Mouse (Mus musculus) large intestine, adult 2 months (tissue): Measurements from ENCODE around the gene Ins2. TPM values are rescaled to one million over a fixed set of nuclear protein-coding genes. Genes with fewer than 3 reads are reported as not detected.

ENCODE experiments used
- DNase-seq: peaks from one replicate; pipeline ENCODE4 v3.0.0-alpha.2; 2012; ENCODE audit warnings: low read depth, low spot score
- WGBS: fragments of 180-500 bp; shearing (Covaris S2); methylation state at CpG from one replicate; pipeline ENCODE4 v1.1.7; 2018; 5-methylcytosine and 5-hydroxymethylcytosine counted together
- polyA plus RNA-seq: library from polyadenylated mRNA; depleted of rRNA; stranded (reverse); fragments of >200 nt; gene quantifications from 2 replicates; pipeline ENCODE4 v1.2.3, GENCODE M21; 2012; rRNA removed

Ins2 gene
- polyA plus RNA-seq = not detected in 2 replicates

DNA sequence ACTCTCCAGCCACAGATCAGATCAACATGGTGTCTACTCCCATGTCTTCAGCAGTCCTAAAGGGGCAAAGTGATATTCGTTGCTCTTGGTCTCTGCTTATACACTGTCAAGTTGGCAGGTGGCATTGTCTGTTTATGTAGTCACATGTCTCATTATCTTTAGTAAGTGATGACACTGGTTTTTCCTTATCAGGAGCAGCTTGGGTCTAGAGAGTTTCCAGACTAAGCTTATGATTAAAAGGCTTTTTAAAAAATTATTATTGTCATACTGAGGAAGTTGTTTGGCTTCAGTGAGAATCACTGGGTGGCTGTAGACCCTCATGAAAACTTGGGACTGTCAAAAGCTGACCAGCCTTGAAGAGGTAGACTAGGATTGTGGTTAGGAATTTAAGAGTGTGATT, at the start of gene Ins2:
Gene Ins2 (minus strand): TSS at position 101 of the 400 bp plus-strand sequence.
- DNase-seq = no peak
- WGBS = 73% methylated on average over 1 of the region's 1 CpGs

DNA sequence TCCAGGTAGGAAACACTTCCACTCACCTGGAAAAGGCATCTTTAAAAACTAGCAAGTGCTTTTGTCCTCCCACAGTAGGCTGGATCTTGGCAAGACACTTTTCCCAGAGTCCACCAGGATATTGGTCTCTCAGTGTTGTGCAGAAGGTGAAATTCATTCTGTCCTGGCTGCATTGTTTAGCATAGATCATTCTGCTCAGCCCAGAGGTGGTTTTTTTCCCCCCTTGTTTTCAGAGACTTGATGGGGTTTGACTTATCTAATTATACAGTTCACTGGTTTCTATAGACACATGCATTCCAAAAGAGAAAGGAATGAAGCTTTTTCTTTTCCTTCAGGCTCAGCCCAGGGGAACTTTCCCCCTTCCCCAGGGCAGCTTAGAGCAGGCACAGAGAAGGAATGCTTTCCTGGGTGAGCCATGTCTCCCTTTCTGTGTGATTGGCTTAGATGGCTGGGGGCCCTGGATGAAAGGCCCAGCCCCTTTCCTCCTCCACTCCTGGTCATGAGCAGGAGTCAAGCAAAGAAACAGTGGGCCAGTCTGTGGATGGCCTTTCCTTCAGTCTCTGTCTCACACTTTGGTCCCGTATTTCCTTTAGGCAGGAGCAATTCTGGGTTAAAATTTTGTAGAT, 49.6 kb upstream of the Ins2 start:
- no peak for DNase-seq
- WGBS = 52% methylated on average over 1 of the region's 1 CpGs

DNA sequence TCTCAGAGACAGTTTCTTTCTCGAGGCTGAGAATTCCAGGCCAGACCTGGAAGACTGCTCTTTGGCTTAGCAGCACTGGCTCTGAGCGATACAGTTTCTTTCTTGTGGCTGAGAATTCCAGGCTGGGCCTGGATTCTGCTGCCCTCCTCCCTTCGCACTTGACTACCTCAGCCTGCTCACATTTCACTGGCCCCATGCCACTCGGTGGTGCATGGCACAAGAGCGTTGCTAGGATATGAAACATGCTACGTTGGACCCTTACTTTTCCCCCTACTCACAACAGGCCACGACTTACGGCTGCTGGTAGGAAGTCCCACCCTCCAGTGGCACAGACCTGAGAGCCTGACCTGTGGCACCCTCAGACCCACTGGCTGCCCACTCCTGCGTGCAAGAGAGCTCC, 46.5 kb upstream of the Ins2 start:
- no peak for DNase-seq
- whole genome bisulfite sequencing = 81% methylated on average over 9 of the region's 9 CpGs

DNA sequence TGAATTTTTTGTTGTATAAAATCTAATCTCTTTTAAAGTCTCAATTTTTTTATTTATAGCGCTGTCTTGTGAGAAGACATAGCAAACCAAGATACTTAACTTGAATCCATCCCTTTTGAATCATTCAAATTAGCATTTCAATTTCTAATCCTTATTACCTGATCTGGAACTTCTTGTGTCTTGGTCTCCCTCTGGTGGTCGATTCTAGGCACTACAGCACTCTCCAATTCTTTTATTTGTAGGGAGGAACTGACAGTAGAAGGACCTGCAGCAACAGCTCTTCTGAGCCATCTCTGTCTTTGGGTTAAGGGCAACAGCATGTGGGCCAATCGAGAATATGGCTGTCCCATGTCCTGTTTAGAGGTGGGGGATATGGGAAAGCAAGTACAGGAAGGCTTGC, 5.4 kb downstream of the Ins2 start:
- WGBS = 11% methylated on average over 3 of the region's 3 CpGs
- DNase-seq = peak; percentile 19

DNA sequence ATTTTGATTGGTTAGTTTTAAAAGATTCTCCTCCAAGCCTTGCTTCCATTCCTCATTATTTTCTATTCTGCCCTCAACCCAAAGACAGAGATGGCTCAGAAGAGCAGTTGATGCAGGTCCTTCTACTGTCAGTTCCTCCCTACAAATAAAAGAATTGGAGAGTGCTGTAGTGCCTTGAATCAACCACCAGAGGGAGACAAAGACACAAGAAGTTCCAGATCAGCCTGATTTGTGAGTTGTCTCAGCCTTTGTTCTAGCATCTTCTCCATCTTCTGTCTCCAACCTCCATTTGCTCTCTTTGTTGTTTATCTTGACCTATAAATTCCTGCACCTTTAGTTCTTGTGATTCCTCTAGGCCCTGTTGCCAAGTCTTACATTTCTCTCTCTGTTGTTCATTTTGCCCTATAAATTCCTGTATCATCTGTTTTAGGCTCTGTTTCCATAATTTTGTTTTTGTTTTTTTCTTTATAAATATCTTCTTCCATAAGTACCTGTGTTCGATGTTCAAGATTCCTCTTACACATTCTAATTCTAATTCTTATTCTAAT, 6.2 kb downstream of the Ins2 start:
- WGBS = 68% methylated on average over 1 of the region's 1 CpGs
- DNase-seq = peak; percentile 14

DNA sequence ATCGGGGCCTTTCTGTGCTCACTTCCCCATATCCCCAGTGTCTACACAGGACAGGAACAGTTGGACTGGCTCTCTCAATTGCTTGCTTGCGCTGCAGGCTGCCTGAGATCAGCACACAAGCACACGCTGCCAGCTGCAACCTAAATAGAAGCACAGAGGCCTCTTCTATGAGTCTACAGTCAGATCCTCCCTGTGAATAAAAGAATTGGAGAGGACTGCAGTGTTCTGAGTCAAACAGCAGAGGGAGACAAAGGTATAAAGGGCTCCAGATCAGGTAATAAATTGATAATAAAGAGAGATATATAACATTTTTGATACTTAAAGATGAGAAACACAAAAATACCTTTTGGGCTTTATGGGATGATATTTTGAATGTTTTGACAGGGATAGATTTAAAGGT, 17.2 kb downstream of the Ins2 start:
- 52% methylated on average over 3 of the region's 3 CpGs for WGBS
- no peak for DNase-seq

DNA sequence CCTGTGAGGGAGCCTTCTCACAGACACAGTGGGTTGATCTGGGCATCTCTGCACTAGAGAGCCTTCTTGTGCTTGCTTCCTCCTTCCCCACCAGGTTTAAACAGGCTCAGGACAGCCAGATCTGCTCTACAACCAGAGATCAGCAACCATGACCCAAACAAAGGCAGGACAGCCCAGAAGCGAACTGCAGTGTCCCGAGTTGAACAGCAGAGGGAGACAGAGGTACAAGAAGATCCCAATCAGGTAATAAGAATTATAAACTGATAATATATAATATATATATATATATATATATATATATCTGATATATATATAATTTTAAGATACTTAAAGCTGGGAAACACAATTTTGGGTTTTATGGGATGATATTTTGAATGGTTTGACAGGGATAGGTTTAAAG, 22.5 kb downstream of the Ins2 start:
- 6% methylated on average over 2 of the region's 2 CpGs for WGBS
- no peak for DNase-seq

DNA sequence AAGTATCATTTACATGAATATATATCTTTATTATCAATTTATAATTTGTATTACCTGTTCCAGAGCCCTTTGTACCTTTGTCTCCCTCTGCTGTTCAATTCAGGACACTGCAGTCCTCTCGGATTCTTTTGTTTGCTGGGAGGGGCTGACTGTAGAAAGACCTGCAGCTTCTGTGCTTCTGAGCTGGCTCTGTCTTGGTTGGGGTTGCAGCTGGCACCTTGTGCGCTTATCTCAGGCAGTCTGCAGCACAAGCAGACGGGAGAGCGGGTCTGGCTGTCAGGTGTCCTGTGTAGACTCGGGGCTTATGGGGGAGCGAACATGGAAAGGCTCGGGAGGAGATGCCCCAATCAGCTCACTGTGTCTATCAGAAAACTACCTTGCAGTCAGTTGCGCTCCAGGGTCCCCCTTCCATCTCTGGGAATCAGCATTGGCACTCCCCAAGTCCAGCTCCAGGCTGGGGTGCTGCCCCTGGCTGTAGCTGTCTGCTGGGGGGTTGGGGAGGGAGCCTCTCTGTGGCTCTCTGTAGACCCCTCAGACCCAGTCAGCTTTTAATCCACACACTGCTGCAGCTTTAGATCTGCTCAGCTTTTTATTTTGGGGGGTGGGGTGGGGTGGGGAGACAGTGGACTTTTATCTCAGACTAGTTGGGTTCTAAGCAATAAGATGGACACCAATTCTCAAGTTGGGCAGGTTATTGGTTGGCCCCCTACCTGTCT, 28.2 kb downstream of the Ins2 start:
- WGBS = 20% methylated on average over 8 of the region's 8 CpGs
- DNase-seq = peak; percentile 22

DNA sequence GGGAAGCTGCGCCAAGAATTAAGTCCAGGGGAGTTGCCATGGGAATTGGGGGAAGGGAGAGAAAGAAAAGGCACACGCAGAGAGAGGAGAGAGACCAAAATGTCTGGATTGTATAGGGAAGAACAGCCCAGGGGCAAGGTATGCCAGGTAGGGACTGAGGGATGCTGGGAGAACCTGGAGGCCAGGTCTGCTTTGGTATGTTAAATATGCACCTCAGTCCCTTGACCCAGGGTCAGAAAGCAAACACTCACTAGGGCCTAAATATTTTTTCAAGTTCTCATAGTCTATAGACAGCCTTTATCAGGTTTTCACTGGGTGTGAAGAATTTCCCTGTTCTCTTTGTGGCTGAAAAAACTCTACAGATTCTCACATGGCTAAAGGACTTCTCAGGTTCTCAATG, 36.3 kb downstream of the Ins2 start:
- no peak for DNase-seq
- 75% methylated on average over 2 of the region's 2 CpGs for WGBS

DNA sequence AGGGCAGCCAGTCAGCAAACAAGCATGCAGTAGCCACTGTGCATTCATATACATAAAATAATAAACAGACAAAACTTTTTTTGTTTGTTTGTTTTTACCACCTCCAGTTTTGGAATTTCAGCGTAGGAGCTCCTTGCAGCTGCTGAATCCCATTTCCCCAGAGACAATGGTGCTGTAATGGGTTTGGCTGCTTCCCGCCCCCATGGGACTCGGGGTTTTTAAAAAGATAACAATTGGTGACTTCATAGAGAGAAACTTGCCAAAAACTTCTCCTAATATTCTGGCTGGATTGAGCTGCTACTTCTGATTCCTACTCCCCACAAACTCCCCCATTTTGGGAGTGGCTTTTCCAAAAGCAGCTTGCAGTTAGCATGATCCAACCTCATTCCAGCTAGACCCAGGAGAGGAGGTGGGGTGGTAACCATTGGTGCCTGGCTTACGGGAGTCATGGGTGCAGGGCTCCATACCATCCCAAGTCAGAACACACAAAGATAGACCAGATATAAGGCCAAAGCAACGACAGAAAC, 43.8 kb downstream of the Ins2 start:
- no peak for DNase-seq
- 62% methylated on average over 5 of the region's 5 CpGs for WGBS

DNA sequence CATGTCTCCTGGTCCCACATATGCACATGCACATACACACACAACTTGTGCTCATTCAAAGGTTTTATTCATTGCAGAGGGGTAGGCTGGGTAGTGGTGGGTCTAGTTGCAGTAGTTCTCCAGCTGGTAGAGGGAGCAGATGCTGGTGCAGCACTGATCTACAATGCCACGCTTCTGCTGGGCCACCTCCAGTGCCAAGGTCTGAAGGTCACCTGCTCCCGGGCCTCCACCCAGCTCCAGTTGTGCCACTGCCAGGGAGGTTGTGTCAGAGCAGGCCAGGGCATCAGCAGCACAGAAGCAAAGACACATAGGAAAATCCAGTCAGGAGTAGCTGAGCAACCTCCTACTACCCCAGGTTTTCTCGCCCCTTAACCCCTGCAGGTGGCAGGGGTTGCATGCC, 64.6 kb downstream of the Ins2 start:
- DNase-seq = no peak
- WGBS = 46% methylated on average over 3 of the region's 3 CpGs

DNA sequence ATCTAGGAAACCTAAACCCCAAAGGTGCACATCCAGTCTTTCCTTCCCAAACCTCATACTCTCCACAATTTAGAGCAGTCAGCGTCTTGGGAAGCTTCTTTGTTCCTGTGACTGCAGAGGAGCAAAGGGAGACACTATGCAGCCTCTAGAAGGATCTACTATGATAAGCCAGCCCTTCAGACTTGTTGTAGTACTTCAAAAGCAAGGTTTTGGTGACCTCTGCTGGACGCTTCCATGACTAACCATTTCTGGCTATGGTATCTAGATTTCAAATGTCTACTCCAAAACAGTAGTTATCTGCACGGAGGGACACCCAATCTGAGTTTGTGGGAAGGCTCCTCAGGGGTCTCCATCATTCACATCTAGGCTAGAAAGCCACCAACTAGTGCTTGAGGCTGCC, 67.5 kb downstream of the Ins2 start:
- peak; percentile 31 for DNase-seq
- 6% methylated on average over 3 of the region's 3 CpGs for WGBS

DNA sequence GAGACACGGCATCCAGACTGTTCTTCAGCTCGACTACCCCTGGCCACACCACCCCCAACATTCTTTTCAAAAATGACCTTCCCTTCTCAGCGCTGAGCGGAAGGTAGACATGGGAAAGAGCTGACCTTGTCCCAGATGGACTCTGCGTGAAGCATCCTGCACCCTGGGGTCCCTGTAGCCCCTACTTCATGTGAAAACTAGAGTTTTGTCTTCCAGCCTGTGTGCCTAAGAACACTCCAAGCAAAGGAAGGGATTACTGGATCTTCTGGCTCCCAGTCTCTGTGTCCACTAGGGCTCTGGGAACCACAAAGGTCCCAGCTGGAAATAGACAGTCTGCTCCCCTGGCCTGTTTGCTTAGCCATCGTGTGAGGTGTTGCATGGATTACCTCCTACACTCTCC, 68.0 kb downstream of the Ins2 start:
- WGBS = 68% methylated on average over 6 of the region's 6 CpGs
- DNase-seq = no peak

DNA sequence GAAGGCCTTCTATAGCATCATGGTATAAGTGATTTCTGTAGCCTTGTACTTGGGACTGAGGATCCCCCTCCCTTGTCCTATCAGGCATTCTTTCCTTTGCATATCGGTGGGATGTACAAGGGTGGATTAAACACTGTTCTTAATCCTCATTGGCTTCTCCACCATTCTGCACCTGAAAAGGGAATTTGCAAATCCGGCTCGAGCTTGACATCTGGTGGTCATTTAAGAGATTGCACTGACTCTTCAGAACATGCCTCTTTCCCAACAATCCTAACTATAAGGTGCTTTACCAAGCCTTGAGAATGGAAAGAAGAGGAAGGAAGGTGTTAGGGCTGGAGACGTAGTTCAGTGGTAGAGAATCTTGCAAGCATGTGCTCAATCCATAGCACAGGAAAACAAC, 71.1 kb downstream of the Ins2 start:
- peak; percentile 29 for DNase-seq
- 8% methylated on average over 4 of the region's 4 CpGs for WGBS

DNA sequence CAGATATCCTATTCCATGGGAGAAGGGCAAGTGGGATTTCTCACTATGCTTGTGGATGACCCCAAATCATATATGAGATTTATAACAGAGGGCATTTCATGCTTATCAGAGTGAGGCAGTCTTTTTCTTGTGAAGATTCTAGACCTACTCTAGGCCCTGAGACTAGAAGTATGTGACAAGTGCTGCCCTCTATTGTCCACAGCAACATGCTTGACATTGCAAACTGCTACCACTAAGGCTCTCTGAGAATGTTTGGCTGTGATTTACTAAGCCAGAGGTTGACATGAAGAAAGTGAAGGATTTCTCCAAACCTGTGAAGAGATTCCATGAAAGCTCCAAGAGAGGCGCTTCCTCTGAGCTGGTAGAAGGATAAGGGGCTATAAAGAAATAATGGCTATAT, 72.1 kb downstream of the Ins2 start:
- WGBS = 100% methylated on average over 1 of the region's 1 CpGs
- DNase-seq = no peak

DNA sequence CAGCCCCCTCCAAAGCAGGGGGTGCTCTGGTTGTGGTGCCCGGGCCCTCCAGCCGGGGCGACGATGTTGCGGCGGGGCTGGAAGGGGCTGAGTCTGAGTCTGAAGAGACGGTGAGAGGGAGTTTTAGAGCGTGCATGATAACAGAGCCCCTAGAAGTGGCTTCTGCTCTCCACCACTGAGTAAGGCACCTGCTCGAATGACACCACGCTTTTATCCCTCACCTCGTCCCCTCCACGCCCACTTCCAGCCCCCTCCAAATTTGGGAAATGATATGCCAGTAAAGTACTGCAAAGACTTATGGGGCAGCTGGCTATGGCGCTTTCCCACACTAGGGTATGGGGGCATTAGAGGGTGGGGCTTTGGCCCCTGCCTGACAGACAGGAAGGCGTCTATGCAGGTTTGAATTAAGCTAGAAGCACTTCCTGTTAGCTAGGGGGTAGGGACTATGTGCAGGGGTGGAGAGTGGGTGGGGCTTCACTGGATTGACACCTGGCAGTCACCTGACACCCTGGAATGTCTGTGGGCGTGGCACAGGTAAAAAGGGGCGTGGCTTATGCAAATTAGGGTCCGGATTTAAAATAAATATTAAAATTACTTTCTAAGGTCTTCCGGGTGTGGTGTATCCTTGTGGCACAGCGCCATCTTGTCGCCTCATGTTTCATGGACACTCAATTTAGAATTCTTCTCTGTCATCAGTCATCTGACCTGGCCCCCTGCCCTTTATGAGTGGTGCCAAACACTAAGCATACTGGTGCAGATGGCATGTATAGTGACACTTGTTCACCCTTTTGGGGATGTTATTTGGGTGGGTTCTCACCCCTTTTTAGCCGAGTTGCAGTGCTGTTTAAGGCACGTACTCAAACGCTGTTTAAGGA, 73.2 kb downstream of the Ins2 start, which contains the start of gene Gm49394:
Gene Gm49394 (minus strand): TSS at position 192 of the 875 bp plus-strand sequence.
- 85% methylated on average over 23 of the region's 23 CpGs for WGBS
- DNase-seq = no peak

DNA sequence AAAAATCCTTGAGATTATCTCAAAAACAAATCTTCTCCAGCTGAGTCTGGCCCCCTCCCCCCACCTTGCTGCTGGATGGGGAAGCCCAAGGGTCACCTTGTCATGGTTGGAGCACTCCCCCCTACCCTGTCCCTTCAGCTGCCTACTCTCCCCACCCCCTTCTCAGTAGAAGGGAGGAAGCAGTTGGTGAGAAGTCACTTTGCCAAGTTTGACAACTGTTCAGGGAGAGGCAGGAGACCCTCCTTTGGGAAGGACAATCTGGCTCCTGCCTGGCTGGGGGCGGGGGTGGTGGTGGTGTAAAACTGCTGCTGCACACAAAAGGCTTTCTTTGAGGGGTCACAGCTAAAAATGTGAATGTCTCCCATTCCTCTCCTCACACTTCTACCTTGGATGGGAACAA, 74.9 kb downstream of the Ins2 start:
- WGBS = 95% methylated on average over 1 of the region's 1 CpGs
- DNase-seq = no peak

DNA sequence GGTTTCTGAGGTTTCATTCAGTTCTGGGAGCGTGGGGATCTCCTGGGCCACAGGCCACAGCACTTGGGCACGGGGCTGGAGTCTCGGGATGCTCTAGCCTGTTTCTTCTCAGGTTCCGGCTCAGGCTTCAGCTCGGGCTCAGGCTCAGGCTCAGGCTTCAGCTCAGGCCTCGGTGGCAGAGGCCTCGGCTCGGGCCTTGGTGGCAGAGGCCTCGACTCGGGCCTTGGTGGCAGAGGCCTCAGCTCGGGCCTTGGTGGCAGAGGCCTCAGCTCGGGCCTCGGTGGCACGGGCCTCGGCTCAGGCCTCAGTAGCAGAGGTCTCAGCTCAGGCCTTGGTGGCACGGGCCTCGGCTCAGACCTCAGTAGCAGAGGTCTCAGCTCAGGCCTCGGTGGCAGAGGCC, 75.7 kb downstream of the Ins2 start:
- 93% methylated on average over 18 of the region's 18 CpGs for WGBS
- no peak for DNase-seq

DNA sequence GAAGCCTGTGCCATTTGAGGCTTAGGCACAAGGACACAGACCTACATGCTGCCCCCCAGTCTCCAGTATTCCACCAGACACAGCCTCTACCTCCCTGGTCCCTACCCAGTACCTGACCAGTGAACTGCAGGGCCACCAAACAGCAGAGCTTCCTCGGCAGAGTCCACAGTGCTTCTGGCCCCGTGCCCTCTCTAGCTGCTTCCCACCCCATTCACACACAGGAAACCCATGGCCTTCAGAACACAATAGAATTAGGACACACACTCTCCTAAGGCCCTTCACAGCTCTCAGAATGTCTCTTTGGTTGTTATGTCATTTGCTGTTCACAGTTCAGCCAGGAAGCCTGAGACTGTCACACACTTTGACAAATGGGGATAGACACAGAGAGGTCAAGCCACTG, 76.5 kb downstream of the Ins2 start, which contains the start of gene Igf2:
Gene Igf2 (minus strand): TSS at position 158 of the 400 bp plus-strand sequence.
- 66% methylated on average over 2 of the region's 2 CpGs for WGBS
- DNase-seq = no peak

DNA sequence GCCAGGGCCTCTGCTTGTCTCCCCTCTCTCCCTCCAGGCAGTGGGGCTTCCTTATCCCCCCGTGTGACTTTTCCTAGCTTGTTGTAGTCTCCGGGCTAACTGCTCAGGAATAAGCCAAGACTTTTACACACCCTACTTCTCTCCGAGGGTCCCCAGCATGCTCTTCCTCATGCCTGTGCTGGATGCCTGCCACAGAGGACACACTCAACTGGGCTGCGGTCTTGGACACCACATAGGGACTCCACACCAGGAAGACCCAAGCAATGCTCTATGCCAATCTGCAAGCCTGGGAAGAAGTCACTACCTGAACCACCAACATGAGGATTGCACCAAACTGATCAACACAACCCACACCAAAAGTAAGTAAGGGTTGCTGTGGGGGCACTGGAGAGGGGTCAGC, 77.1 kb downstream of the Ins2 start:
- WGBS = 84% methylated on average over 4 of the region's 4 CpGs
- DNase-seq = no peak
